Mouse (Mus musculus) ES-Bruce4 (cell line): Measurements from ENCODE around the gene Lsp1.

Experiments
- CTCF ChIP-seq: IDR thresholded peaks from one replicate; pipeline ENCODE4 v1.8.1; 2011; ENCODE audit warnings: low read depth, low read length
- POLR2A ChIP-seq: IDR thresholded peaks from one replicate; pipeline ENCODE4 v1.8.1; 2011; ENCODE audit warnings: low read length; ENCODE audit not compliant: insufficient read depth

DNA sequence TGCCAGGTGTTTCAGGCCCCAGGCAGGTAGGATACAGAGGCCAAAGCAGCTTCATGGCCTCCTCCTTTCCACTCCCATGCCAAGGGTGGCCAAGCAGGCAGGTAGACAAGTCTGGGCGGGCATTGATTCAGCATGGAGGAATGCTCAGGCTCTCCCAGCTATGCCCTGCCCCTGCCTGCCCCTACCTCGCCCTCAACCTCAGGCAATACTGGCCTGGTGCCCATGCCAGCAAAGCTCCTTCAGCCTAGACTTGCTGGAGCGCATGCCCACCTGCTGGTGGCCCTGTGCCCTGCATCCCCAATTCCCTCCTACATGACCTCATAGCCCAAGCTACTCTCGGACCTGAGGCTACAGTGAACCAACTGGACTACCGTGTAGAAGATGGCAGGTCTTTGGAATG is 23.3 kb upstream of the Lsp1 start:
- TF ChIP-seq CTCF (no peak), POLR2A (no peak)
